Mouse (Mus musculus) liver, adult 2 months (tissue): ENCODE measurements around the gene Ackr3.

ENCODE experiments used
- CTCF ChIP-seq: fragments of 200-500 bp; IDR thresholded peaks from 2 replicates; pipeline ENCODE4 v1.5.1; 2011; ENCODE audit warnings: low read depth, low read length, control low read depth
- POLR2A ChIP-seq: fragments of 200-500 bp; IDR thresholded peaks from 2 replicates; pipeline ENCODE4 v1.6.1; 2011; ENCODE audit warnings: low read length, control low read depth; ENCODE audit not compliant: insufficient read depth; ENCODE audit errors: extremely low read depth

- TF ChIP-seq CTCF (no peak), POLR2A (no peak)
Observed at GRCm38 (mm10) chr1:90189046-90189445, 14.7 kb upstream of the Ackr3 start.
